ENCODE assay signal across 9 mouse cellular contexts in genomic region chr15:79940932-79941331, GRCm38 (mm10). TPM values are rescaled to one million over a fixed set of nuclear protein-coding genes. Genes with fewer than 3 reads are reported as not detected.
A peak's percentile ranks its signal among the peaks of the same experiment; 100 is the strongest.
DNase-seq lines count a peak whose midpoint lies in the region; ATAC-seq and TF ChIP-seq lines count a peak whose summit lies in the region.
"Had no signal": no experiment of that assay in that cellular context is flagged by ENCODE, and none has a peak within 500 bp of the region (broad histone marks: within the 10 kb centered on the region; RNA-seq: fewer than 3 reads in every experiment).

No protein-coding gene starts in this region.

- no peak for TF ChIP-seq POLR2A in testis, adult 2 months (IDR thresholded peaks at IDR 0.05; ENCODE audit: control insufficient read depth, low read depth, low read length)

- peaks cover 6% of the 10 kb centered on the region for H3K4me1 ChIP-seq in testis, adult 2 months (ENCODE audit: control insufficient read depth, insufficient read depth, low read length)
- H3K4me1 ChIP-seq in lung, embryonic 14.5 days (ENCODE audit: insufficient read depth), result no peaks in the 10 kb centered on the region
- H3K4me1 ChIP-seq in intestine, embryonic 16.5 days (ENCODE audit: control insufficient read depth, insufficient read depth, low read length), result no peaks in the 10 kb centered on the region
- H3K4me1 ChIP-seq: liver, embryonic 15.5 days had no signal

- H3K27me3 ChIP-seq in testis, adult 2 months (ENCODE audit: control insufficient read depth, insufficient read depth, low read length), result no peaks in the 10 kb centered on the region
- no peaks in the 10 kb centered on the region for H3K27me3 ChIP-seq in lung, embryonic 14.5 days (ENCODE audit: insufficient read depth, low read length)
- H3K27me3 ChIP-seq in intestine, embryonic 16.5 days (replicated peaks; ENCODE audit: control insufficient read depth, insufficient read depth, low read length), result 0 out of 2 replicates have a peak, but pooled peaks cover 4% of the 10 kb centered on the region

- no peak overlapping the region for H3K4me2 ChIP-seq in lung, embryonic 14.5 days
- no peak overlapping the region for H3K4me2 ChIP-seq in intestine, embryonic 16.5 days (ENCODE audit: low read depth, low read length)
- H3K4me2 ChIP-seq: liver, embryonic 15.5 days had no signal

- H3K27ac ChIP-seq in testis, adult 2 months (ENCODE audit: control insufficient read depth, insufficient read depth, low read depth, low read length), result no peak overlapping the region
- no peak overlapping the region for H3K27ac ChIP-seq in lung, embryonic 14.5 days (ENCODE audit: low read depth)
- no peak overlapping the region for H3K27ac ChIP-seq in intestine, embryonic 16.5 days (ENCODE audit: low read length)
- H3K27ac ChIP-seq: liver, embryonic 15.5 days had no signal

- H3K9ac ChIP-seq in lung, embryonic 14.5 days, result no peak overlapping the region
- no peak overlapping the region for H3K9ac ChIP-seq in intestine, embryonic 16.5 days (ENCODE audit: low read depth, low read length)
- H3K9ac ChIP-seq: liver, embryonic 15.5 days had no signal

- H3K4me3 ChIP-seq in testis, adult 2 months (ENCODE audit: control insufficient read depth, low read depth, low read length), result no peak overlapping the region
- H3K4me3 ChIP-seq in lung, embryonic 14.5 days (ENCODE audit: low read depth, low read length), result no peak overlapping the region
- H3K4me3 ChIP-seq in intestine, embryonic 16.5 days (ENCODE audit: low read length), result no peak overlapping the region
- H3K4me3 ChIP-seq: liver, embryonic 15.5 days had no signal

- TF ChIP-seq CTCF in testis, adult 2 months (IDR thresholded peaks at IDR 0.05; ENCODE audit: control insufficient read depth, insufficient read depth, insufficient replicate concordance, low read depth, low read length), result peak; percentile 52; the same call in 1 of the 2 replicates
- TF ChIP-seq CTCF in lung, embryonic 14.5 days (IDR thresholded peaks at IDR 0.05; ENCODE audit: low read depth), result peak; percentile 84

- no peaks in the 10 kb centered on the region for H3K9me3 ChIP-seq in lung, embryonic 14.5 days (ENCODE audit: low read depth, low read length)
- no peaks in the 10 kb centered on the region for H3K9me3 ChIP-seq in intestine, embryonic 16.5 days (ENCODE audit: control insufficient read depth, low read length)
- H3K9me3 ChIP-seq: liver, embryonic 15.5 days had no signal

- no peaks in the 10 kb centered on the region for H3K36me3 ChIP-seq in testis, adult 2 months (ENCODE audit: control insufficient read depth, insufficient read depth, low read length)
- H3K36me3 ChIP-seq in lung, embryonic 14.5 days (ENCODE audit: insufficient read depth), result no peaks in the 10 kb centered on the region
- H3K36me3 ChIP-seq in intestine, embryonic 16.5 days (ENCODE audit: control insufficient read depth, insufficient read depth, low read length), result no peaks in the 10 kb centered on the region
- H3K36me3 ChIP-seq: liver, embryonic 15.5 days had no signal

- DNase-seq in heart, postnatal 14 days, result peak; percentile 37 to 63
- no peak for DNase-seq in heart, adult 8-10 months (ENCODE audit: low spot score)
- no peak for DNase-seq in testis, postnatal 10 days (ENCODE audit: low spot score)
- DNase-seq in c-Kit-positive CD71-positive TER-119-negative erythroid progenitor cells, embryonic 14.5 days (ENCODE audit: low read depth), result peak; percentile 44
- DNase-seq in lung, embryonic 14.5 days, result peak; percentile 82
- DNase-seq in urinary bladder, adult 2 months (ENCODE audit: low spot score), result no peak

- no peak for ATAC-seq in lung, embryonic 14.5 days (ENCODE audit: insufficient read depth)
- no peak for ATAC-seq in intestine, embryonic 16.5 days

- WGBS in lung, embryonic 14.5 days, result 22% methylated on average over 8 of the region's 8 CpGs
- WGBS in intestine, embryonic 16.5 days, result 18% methylated on average over 8 of the region's 8 CpGs

- intact Hi-C loops in heart, postnatal 14 days (cut with DNase I), result no loop called here

RNA-seq across cellular contexts. Expression of gene Cbx7, which starts 30.0 kb away (rescaled TPM):
- 1 to 10 TPM; 3.6 to 7.8 TPM for total RNA-seq in heart, postnatal 14 days (2021)
- total RNA-seq in heart, adult 8-10 months (2022), result 10 to 100 TPM; 18.7 to 28.2 (median 21.1) TPM
- 44.0 and 47.8 TPM in 2 replicates for polyA plus RNA-seq in testis, adult 2 months (2012; rRNA removed)
- polyA plus RNA-seq in lung, embryonic 14.5 days (2014; fragmentation: Nextera tagmentation; extraction: Ambion mirVana), result 2.3 TPM in 2 replicates
- 57.3 and 57.6 TPM in 2 replicates for polyA plus RNA-seq in urinary bladder, adult 2 months (2012; rRNA removed)
- polyA plus RNA-seq in intestine, embryonic 16.5 days (2015; fragmentation: Nextera tagmentation; extraction: Ambion mirVana), result 3.7 and 4.8 TPM in 2 replicates

RNA-seq across cellular contexts. Expression of gene Apobec3, which starts 49.5 kb away (rescaled TPM):
- total RNA-seq in heart, postnatal 14 days (2021), result 10 to 100 TPM; 13.0 to 14.4 TPM
- total RNA-seq in heart, adult 8-10 months (2022), result 1 to 10 TPM; 7.2 to 8.4 (median 8.0) TPM
- 10.8 and 11.1 TPM in 2 replicates for polyA plus RNA-seq in testis, adult 2 months (2012; rRNA removed)
- polyA plus RNA-seq in lung, embryonic 14.5 days (2014; fragmentation: Nextera tagmentation; extraction: Ambion mirVana), result 19.8 and 23.2 TPM in 2 replicates
- 59.2 and 62.1 TPM in 2 replicates for polyA plus RNA-seq in urinary bladder, adult 2 months (2012; rRNA removed)
- 12.9 and 16.2 TPM in 2 replicates for polyA plus RNA-seq in intestine, embryonic 16.5 days (2015; fragmentation: Nextera tagmentation; extraction: Ambion mirVana)

Comparison
In these comparisons a context has a peak if more than half of its experiments do, and no peak if none do; other contexts are left out.
1. DNase-seq: peak in heart, postnatal 14 days (2 of 2), c-Kit-positive CD71-positive TER-119-negative erythroid progenitor cells, embryonic 14.5 days (single experiment) and lung, embryonic 14.5 days (single experiment); none in heart, adult 8-10 months (single experiment), testis, postnatal 10 days (single experiment) and urinary bladder, adult 2 months (single experiment).